Mouse (Mus musculus): Measurements from ENCODE around the gene A930017K11Rik.

A930017K11Rik gene

DNA sequence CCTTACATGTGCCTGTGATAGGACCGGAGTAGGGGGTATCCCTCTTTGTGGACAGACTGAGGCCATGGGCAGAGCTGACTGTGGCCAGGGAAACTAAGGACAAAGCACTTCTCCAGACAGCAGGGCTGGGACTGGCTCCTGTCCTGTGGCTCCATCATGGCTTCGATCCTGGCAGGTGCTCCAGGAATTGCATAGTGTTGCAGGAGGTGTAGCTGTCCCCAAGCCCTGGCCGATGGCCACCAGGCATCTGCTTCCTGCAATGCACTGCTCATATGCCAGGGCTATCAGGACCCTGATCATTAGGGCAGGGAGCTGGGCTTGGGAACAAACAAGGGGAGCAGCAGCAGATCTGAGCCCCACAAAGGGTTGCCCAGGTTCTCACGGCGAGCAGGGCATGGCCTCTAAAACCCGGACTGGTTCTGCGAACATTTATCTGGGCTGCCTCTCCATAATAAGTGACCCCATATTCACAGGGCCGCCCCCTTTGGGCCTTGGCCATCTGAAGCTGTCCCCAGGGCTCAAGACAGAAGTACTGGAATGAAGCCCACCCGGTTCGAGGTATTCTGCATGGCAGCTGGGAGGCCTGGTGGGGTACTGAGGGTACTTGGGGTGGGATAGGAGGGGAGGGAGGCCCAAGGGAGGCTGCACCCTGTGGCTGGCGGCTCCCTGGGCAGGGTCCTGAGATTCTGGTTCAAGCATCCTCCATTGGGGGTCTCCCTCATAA lies 6.6 kb upstream of the A930017K11Rik start:
- DNase-seq (ENCODE audit: low read depth, low spot score) = no peak

DNA sequence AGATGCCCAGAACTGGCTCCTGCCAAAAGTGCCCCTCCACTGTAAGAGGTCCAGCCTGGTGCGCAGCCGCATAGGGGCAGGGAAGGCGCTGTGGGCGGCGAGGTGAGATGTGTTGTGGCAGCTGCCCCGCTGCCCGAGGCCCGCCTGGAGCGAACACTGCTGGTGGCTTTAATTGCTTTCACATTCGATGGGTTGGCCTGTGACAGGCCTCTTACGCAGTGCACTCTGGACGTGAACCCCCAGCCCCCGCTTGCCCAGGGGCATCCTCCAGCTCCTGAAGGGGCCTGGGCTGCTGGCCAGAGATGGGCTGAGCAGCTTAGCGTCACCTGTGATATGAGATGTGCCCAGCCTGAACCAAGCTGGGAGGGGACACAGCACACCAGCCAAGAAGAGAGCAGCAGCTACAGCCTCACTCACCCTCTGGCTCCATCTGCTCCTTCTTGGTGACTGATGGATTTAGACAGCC lies 5.3 kb upstream of the A930017K11Rik start:
- no peak for DNase-seq (ENCODE audit: low read depth, low spot score)

DNA sequence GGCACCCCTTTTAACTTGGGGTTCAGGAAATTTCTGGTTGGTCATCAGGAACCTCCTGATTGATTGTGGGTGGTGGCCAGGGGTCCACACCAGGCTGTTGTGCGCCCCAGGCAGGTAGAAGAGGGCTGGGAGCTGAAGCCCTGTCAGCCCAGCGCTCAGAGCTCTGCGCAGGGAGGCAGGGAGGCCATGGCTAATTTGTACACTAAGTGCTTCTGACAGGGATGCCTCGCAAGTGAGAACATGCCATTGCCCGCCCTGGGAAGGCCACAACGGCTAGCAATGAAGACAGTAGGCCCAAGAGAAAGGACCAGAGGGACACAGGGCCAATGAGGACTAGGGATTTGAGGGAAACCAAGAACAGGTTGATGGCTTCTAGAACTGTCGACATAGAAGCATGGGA lies 4.3 kb upstream of the A930017K11Rik start:
- DNase-seq (ENCODE audit: low read depth, low spot score) = no peak

DNA sequence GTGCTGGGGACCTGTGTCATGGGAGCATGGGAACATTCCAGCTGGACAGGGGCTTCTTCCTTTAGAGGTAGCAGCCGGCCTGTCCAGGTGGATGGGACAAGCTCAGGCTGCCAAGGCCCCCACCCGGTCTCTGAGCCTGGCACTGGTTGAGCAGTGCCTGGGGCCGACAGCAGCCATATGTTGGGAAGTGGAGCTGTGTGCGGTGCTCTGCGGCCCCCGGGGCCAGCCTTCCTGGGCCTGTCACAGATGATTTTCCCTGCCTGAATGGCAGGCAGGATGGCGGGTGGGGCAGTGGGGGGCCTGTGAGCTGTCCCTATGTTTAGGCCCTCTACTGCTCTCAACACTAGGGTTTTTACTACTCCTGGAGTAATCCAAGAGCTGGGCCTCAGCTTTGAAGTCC lies 3.8 kb upstream of the A930017K11Rik start:
- DNase-seq (ENCODE audit: low read depth, low spot score) = no peak

DNA sequence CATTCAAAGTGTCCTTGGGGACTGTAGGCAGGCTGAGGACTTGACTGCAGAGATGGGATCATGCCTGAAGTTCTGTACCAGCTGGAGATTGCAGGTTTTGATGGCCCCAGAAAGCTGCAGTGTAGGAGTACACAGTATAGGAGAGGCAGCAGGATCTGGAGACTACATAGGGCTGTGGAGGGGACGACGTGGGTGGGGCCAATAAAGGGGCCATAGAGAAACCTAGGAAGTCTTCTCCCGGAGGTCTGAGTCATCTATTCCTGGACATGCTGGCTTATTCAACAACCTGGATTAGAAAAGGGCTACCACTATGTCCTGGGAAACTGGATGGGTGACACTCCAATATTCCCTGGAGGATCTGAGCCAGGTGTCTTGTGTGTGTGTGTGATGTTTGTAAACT lies 3.4 kb upstream of the A930017K11Rik start:
- no peak for DNase-seq (ENCODE audit: low read depth, low spot score)

DNA sequence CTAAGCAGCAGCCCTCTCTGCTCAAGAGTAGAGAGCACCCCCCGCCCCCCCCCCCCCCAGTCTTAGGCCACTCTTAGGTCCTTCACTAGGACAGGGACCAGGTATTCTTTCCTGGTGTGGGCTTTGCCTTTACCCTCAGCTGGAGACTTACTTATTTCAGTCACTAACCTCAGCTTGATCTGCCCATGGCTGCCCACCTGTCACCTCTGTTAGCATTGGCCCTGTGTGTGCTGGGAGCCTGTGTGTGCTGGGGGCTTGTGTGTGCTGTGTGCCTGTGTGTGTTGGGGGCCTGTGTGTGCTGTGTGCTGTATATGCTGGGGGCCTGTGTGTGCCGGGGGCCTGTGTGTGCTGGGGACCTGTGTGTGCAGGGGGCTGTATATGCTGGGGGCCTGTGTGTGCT lies 2.3 kb upstream of the A930017K11Rik start:
- no peak for DNase-seq (ENCODE audit: low read depth, low spot score)

DNA sequence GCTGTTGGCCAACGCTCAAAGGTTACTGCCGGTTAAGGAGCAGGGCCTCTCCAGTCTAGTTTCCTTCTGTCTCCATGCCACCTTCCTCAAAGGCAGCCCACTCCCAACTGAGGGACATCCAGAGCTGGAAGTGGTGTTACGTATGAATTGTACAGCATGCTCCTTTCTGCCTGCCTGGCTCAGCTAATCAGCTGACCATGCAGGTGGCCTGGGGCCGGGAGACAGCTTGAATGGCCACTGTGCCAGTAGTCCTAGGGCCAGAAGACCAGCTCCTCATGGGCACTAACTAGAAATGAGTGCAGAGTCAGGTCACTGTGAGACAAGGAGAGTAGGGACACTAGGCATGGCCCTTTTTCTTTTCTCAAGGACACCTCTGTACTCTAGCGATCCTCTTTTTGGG lies 796 bp upstream of the A930017K11Rik start:
- DNase-seq (ENCODE audit: low read depth, low spot score) = no peak

DNA sequence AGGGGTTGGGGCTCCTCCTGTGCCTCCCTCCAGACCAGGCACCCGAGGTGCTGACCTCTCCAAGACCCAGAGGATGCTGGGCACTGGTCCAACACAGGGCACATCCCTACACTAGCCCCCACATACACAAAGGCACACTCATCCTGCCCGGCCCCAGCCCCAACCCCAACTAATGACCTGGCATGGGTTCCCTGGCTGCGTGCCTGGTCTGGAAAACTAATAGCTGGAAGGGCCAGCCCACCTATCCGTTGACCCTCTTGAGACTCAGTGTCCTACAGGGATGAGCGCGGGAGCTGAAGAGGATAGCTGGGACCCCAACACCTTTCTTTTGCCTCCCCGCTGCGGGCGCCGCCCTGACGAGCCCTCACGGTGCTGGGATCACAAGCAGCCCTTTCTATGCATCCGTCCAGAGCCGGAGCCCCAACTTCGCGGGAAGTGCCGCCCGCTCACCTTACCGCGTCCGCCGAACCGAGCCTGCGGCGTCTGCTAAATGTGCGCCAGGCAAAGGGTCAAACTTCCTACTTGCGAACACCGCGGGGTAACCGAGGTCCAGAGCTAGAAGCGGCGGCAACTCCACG lies 1.1 kb downstream of the A930017K11Rik start:
- DNase-seq (ENCODE audit: low read depth, low spot score) = no peak

DNA sequence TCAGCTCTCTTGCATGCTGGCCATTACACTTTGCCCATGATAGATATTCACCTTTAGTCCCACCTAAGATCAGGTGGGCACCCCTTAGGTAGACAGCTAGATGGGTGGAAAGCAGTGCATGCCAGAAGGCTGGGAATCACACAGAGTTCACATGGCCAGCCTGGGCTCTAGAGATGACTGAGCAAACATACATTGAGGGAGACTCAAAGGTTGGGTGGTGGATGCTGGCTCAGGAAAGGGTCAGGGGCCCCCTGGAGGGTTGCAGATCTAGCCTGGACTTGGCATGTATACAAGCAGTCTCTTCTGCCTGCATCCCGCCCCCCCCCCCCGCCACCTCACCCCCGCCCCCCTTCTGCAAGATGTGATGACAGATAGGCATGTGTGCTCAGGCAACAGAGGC lies 1.7 kb downstream of the A930017K11Rik start:
- no peak for DNase-seq (ENCODE audit: low read depth, low spot score)

DNA sequence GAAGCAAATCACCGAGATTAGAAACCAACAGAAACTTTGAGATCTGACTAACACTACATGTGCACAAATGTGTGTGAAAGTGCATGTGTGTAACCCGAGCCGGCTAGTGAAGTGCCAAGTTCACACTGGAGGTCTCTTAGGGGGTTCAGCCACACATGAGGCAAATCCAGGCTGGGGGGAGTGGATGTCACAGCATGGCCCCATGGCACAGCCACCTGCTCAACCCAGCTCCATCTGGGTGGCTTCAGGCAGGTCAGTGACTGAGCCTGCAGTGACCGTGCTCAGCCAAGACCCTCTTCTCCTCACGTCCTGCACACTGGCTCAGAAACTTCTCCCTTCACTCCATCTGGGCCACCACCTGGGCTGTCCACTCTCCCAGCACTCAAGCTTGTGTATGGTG lies 2.4 kb downstream of the A930017K11Rik start:
- DNase-seq (ENCODE audit: low read depth, low spot score) = no peak

DNA sequence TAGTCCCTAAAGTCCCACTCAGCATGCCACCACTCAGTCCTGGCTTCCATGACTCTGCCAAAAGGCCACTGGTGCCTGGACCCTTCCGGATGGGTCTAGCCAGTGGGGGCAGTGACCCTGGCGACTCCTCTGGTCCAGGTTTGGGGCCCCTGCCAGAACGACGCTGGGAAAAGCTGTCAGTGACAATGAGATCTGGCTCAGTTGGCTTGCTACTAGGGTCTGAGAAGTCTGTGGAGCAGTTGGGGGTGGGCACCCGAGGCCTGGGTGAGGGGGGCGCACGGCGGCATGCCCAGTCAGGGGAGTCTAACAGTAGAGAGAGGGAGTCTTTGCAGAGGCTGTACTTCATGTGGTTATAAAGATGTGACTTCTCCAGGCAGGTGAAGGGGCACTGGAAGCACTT lies 4.3 kb downstream of the A930017K11Rik start:
- DNase-seq (ENCODE audit: low read depth, low spot score) = no peak

DNA sequence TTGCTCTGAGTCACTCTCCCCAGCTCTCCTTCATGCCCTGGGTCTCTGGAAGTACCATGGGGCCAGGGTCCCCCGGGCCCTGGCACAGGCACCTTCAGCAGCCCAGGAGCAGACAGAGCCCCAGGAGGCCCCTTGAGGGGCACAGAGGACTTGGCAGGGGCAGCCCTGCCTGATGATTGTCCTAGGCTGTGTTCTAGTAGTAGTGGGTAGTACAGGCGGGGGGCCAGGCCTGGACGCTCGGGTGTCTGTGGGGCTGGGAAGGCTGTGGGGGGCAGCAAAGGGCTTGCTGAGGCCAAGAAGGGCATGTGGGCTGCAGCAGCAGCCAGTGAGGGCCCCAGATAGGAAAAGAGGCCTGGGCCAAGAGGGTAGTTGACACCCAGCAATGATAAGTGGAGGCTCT lies 4.8 kb downstream of the A930017K11Rik start:
- DNase-seq (ENCODE audit: low read depth, low spot score) = no peak

DNA sequence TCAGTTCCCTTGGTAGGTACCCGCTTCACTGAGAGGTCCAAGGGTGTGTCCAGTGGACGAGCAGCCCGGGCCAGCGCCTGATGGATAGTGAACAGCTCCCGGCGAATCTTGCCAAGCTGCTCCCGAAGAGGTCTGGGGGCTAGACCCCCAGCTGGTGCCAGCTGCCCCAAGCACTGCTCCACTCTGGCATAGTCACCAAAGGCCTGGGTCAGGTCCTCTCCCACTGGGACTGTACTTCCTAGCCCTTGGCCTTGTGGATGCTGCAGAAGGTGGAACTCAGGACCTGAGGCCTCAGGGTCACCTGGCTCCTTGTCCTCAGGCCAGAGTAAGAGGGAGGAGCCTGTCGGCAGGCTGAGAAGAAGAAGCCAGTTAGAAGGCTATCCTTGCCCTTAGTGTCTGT lies 5.5 kb downstream of the A930017K11Rik start:
- DNase-seq (ENCODE audit: low read depth, low spot score) = no peak

DNA sequence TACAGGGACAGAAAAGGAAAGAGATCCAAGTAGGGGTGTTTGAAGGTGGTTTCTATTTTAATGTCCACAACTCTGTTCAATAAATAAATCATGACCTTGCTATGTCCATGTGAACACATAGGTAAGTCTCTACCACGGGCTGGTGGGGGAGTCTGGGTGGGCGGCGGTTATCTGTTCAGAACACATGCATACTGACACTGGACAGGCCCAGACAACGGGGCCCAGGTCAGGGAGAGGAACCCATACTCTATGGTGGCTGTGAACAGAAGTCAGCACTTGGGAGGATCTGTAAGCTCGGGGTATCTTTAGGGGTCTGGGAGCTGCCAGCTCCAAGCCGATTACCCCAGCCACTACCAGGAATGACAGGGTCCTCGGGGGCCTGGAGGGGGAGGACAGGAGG lies 6.0 kb downstream of the A930017K11Rik start:
- no peak for DNase-seq (ENCODE audit: low read depth, low spot score)

DNA sequence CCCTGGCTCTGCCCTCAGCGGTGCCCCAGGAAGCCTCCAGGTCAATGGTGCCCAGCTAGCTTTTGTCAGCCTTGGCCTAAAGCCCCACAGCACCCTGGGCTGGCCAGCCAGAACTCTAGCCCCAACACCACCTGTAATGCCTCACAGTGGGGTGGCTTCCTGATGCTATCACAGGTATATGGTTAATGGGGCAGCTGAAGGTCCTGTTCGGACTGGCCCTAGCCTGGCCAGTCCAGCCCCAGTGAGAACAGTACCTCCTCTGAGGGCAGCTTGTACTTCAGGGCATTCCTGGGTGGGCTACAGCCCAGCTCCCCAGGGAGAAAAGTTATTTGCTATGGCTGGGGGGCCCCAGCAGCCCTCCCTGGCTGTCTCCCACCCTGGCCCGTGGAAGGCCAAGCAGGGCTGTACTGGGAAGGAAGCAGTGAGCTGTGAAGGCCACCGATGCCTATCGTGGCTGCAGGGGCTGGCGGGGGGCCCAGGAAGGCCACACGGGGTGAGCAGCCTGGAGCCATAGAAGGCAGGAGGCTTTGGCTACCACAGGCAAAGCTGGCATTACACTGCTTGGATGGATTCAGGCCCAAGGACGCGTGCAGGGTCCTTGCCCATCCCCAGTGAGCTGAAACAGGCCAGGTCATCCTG lies 6.7 kb downstream of the A930017K11Rik start:
- DNase-seq (ENCODE audit: low read depth, low spot score) = no peak

DNA sequence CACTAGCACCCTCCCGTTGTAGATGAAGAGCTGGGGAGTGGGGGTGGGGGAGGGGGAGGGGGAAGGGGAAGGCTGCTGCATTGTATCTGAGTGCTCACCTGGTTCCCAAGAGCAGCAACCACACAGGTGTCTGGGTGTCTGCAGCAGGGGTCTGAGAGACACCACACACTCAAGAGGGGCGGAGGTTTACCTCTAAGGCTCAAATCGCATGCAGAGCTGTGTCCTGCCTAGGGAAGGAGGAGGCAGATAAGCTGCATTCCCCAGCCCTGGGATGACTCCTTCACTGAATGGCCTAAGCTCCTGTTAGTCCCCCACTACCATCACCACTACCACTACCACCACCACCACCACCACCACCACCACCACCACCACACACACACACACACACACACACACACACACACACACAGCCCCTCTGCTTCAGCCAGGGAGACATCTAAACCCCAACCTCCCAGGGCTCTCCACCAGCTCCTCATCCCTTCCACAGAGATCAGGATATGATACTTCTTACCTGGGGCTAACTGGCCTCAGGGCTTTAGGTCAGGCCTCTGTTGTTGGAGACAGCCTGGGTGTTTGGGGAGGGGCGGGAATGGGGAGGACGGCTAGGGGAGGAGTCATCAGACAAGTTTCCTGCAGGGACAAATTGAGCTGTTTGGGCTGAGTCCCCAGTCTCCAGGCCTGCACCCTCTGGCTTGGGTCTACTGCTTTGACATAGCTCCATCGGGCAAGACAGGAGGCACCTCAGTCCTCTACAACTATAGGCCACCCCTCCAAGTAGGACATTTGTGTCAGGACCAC lies 7.8 kb downstream of the A930017K11Rik start, which contains the start of the genes Pigq and Nhlrc4:
Gene Pigq (minus strand): TSS at position 571 of the 798 bp plus-strand sequence.
Gene Nhlrc4 (minus strand): TSS at position 596 of the 798 bp plus-strand sequence.
- no peak for DNase-seq (ENCODE audit: low read depth, low spot score)

DNA sequence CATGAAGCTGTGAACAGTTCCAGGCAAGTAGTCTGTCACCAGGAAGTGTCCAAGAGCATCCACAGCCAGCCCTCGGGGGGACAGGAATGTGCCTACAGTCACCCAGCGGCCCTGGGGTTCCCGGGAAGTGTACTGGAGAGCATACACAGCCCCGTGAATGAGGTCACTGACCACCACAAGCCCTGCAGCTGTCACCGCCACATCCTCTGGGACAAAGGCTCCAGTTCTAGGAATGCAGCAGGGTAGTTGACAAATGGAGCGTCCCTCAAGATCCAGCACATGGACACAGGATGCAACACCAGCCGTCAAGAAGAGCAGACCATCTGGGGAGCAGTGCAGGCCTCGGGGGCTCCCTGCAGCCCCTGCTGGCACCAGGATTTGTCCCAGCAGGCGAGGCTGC lies 8.6 kb downstream of the A930017K11Rik start:
- DNase-seq (ENCODE audit: low read depth, low spot score) = no peak

DNA sequence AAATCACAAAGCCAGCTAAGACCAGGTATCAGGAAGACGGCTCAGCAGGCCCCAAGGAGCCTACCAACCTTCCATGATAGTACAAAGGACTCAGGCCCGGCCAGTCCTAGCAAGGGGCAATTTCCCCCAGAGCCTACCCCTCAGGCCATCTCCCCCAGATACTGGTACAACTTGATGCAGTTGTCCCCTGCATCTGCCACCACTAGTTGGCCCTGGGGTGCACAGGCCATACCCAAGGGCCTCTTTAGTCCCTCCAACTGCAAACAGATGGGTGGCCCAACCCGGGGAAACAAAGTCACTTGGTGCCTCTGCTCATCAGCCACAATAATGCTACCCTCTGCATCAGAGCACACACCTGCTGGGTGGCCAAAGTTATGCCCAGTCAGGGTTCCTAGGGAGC lies 9.1 kb downstream of the A930017K11Rik start:
- DNase-seq (ENCODE audit: low read depth, low spot score) = no peak

DNA sequence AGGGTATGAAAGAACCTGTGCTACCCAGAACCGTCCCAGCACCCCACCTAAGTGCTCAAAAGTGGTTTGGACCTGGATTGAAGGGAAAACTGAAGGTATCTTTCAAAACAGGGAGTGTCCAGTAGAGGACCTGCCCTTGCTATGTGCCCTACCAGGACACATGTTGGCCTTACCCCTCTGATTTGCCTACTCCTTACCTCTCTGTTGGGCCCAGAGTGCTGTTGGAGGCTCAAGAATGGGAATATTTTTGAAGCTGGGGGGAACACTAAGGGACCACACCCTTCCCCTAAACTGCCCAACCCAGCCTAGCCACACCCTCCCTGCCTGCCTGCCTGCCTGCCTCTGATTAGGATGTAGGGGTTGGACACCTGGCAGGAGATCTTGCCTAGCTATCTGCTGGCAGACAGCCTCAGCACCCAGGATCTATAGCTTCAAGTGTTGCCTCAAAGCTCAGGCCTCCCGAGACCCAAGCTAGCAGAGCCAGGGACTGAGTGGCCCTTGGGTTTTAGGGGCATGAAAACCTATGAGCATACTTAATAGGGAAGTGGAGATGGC lies 9.7 kb downstream of the A930017K11Rik start:
- no peak for DNase-seq (ENCODE audit: low read depth, low spot score)

DNA sequence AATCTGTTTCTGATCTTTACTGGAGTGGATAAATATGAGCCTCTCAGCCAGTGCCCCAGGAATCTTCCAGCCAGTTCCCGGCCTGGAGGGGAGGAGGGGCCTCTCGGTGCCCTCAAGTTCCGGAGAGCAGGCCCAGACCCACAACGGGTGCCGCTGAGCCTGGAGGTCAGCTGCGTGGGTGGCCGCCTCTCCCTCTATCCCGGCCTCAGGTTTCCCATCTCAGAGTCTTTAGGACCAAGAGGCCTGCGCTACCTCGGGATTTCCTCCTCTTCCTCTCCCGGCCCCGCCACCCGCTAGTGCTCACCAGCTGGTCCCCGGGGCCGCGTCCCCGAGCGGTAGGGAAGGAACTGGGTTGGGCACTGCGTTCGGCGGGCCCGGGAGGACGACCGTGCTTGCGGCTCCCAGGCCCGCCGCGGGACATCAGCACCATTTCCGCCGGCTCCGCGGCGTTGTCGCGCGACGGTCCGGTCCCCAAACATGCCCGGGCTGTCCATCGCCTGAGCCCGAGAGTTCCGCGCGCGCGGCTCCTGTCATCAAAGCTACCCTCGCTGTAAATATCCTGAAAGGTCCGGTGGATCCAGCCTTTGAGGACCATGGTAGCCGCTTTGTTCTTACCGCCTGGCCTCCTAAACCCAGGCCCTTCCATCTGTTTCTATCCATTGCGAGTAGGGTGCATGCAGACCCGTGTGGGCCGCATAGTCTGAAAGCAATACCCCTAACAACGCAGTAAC lies 10.7 kb downstream of the A930017K11Rik start:
- DNase-seq (ENCODE audit: low read depth, low spot score) = peak; percentile 71

DNA sequence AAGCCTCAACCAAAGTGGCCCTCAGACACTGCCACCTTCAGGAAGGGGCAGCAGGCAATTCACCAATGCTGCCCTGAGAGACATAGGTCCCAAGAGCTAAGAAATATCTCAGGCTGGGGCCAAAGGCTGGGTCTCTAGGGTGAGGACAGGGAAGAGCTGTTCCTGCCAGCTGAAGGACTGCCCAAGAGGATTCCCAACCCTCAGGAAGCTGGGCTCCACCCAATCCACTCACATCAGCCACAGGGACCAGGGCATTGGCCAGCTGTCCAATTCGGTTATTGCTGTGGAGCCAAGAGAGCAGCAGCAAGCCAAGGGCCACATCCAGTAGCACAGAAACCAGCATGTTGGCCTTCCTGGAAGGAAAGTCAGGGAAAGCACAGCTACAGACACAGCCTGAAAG lies 17.8 kb downstream of the A930017K11Rik start:
- no peak for DNase-seq (ENCODE audit: low read depth, low spot score)

All from 3T3-L1 (cell line).